Mouse (Mus musculus) testis, adult 2 months (tissue): ENCODE data around the gene Bckdha.

Source experiments
- CTCF ChIP-seq: fragments of 200-500 bp; IDR thresholded peaks from 2 replicates; pipeline ENCODE4 v1.5.1; 2012; ENCODE audit warnings: low read depth, mild to moderate bottlenecking, inconsistent platforms, low read length, moderate library complexity; ENCODE audit not compliant: control insufficient read depth, insufficient read depth, insufficient replicate concordance
- POLR2A ChIP-seq: fragments of 200-500 bp; IDR thresholded peaks from 2 replicates; pipeline ENCODE4 v1.6.1; 2012; ENCODE audit warnings: low read depth, mild to moderate bottlenecking, inconsistent platforms, low read length, moderate library complexity; ENCODE audit not compliant: control insufficient read depth

- TF ChIP-seq POLR2A: no peak
- TF ChIP-seq CTCF: peak; percentile 27; the same call in 1 of the 2 replicates
Measured at GRCm38 (mm10) chr7:25625594-25626250, 33.1 kb downstream of the Bckdha start.
